Mouse (Mus musculus): Measurements from ENCODE around the gene Tex30. TPM values are rescaled to one million over a fixed set of nuclear protein-coding genes. Genes with fewer than 3 reads are reported as not detected.

The Tex30 gene
- total and polyA plus RNA-seq, 3 experiments = 54.2 to 196 (median 89.6) TPM

- no peak overlapping the region; the same call in 1 of the 2 replicates for H3K4me2 ChIP-seq (ENCODE audit: insufficient read depth, low read depth, poor library complexity, severe bottlenecking)
- peaks cover 0 to 2% of the 10 kb centered on the region in 2 experiments for H3K36me3 ChIP-seq (replicated peaks in 1 of 2; ENCODE audit: control insufficient read depth in 1 of 2, insufficient read depth in 1 of 2, low read length in 1 of 2)
- peak overlapping the region; percentile 75 to 85 (median 81) for H3K4me3 ChIP-seq (replicated peaks in 1 of 3; ENCODE audit: low read depth in 2 of 3, low read length in 2 of 3, poor library complexity in 1 of 3)
- dilution Hi-C loops (cut with MboI; ENCODE audit: extremely low pct_ligation_motif_present, extremely low pct_unique_long_range_greater_than_20kb, low sequenced_read_pairs) (no loop called here), in situ Hi-C loops (cut with MboI; ENCODE audit: low pct_ligation_motif_present, low pct_unique_long_range_greater_than_20kb, low sequenced_read_pairs) (no loop called here)
- no peak overlapping the region for H3K27ac ChIP-seq (ENCODE audit: insufficient read depth, low read depth)
- TF ChIP-seq CHD1 (IDR thresholded peaks at IDR 0.05; ENCODE audit: low read depth, low read length) (peak; percentile 3; the same call in 1 of the 2 replicates), ZMIZ1 (IDR thresholded peaks at IDR 0.05; ENCODE audit: low read depth, low read length) (no peak), POLR2A (IDR thresholded peaks at IDR 0.05; ENCODE audit: low read depth, low read length) (no peak), MXI1 (IDR thresholded peaks at IDR 0.05; ENCODE audit: low read depth, low read length) (peak; percentile 15; the same call in 1 of the 2 replicates), CTCF (conservative IDR thresholded peaks at IDR 0.05 in 1 of 2, IDR thresholded peaks at IDR 0.05 in 1 of 2; ENCODE audit: low read depth in 2 of 2, low read length in 2 of 2) (peak in 1 of 2 experiments; percentile 34; a peak in 3 of 4 replicates)
- H3K9me3 ChIP-seq (replicated peaks; ENCODE audit: low read length) = no peaks in the 10 kb centered on the region
- DNase-seq (ENCODE audit: extremely low read depth) = peak; percentile 19
- H3K27me3 ChIP-seq (replicated peaks) = no peaks in the 10 kb centered on the region
- H3K9ac ChIP-seq (ENCODE audit: insufficient read depth, low read depth) = peak overlapping the region; percentile 93
- H3K4me1 ChIP-seq (ENCODE audit: control insufficient read depth in 1 of 2, insufficient read depth in 2 of 2) = peaks cover 0 to 11% of the 10 kb centered on the region in 2 experiments; a peak in 2 of 4 replicates
- H3K79me2 ChIP-seq (replicated peaks; ENCODE audit: control insufficient read depth, extremely low read depth, insufficient read depth, poor library complexity, severe bottlenecking) = peaks cover 2% of the 10 kb centered on the region; the same call in 1 of the 2 replicates
Measured at GRCm38 (mm10) chr1:44148706-44149105, 46.5 kb upstream of the Tex30 start.

DNA sequence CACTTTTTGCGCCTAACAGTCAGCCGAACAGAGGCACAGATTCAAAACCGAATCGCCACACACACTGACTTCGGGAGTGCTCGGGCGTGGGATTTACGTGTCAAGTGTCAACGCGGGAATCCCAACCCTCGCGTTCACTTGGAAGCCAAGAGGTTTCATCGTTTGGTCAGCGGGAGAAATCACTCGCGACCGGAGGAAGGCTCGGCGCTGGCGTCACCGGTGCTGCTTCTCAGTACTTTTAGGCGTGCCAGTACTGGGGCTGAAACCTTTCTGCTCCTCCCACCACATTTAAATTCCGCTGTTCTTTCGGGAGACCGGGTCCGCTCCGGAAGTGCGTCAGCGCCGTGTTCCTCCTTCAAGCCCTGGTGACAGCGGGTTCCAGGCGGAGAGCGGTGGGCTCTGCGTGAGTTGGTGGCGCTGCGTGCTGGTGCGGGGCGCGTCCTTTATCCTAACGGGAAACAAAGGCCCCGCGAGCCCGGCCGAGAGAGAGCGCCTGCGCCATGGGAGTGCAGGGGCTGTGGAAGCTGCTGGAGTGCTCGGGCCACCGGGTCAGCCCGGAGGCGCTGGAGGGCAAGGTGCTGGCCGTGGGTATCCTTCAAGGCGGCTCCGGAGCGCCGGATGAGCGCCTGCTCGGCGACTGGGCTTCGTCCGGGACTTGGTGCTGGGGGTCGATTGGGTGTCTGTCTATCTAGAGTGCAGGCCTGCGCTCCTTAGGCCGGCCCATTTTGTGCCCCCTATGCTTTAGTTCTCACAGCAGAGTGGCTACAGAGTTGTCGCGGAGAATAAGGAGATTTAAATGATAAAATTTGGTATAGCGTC, 45.5 kb upstream of the Tex30 start, which contains the start of gene Ercc5:
Ercc5 (plus strand) TSS at position 182 of the 819 bp plus-strand sequence.
- no peaks in the 10 kb centered on the region for H3K27me3 ChIP-seq (replicated peaks)
- peaks cover 0 to 2% of the 10 kb centered on the region in 2 experiments for H3K36me3 ChIP-seq (replicated peaks in 1 of 2; ENCODE audit: control insufficient read depth in 1 of 2, insufficient read depth in 1 of 2, low read length in 1 of 2)
- DNase-seq (ENCODE audit: extremely low read depth) = peak; percentile 93
- dilution Hi-C loops (cut with MboI; ENCODE audit: extremely low pct_ligation_motif_present, extremely low pct_unique_long_range_greater_than_20kb, low sequenced_read_pairs) = no loop called here
- H3K4me1 ChIP-seq (ENCODE audit: control insufficient read depth in 1 of 2, insufficient read depth in 2 of 2) = peaks cover 0 to 11% of the 10 kb centered on the region in 2 experiments; a peak in 2 of 4 replicates
- peak within 1 kb of the TSS; percentile 4 for H3K27ac ChIP-seq (ENCODE audit: insufficient read depth, low read depth)
- no peaks in the 10 kb centered on the region for H3K9me3 ChIP-seq (replicated peaks; ENCODE audit: low read length)
- H3K9ac ChIP-seq (ENCODE audit: insufficient read depth, low read depth) = peak within 1 kb of the TSS; percentile 93
- peak within 1 kb of the TSS; percentile 81 for H3K4me2 ChIP-seq (ENCODE audit: insufficient read depth, low read depth, poor library complexity, severe bottlenecking)
- peak within 1 kb of the TSS; percentile 75 to 85 (median 81) for H3K4me3 ChIP-seq (replicated peaks in 1 of 3; ENCODE audit: low read depth in 2 of 3, low read length in 2 of 3, poor library complexity in 1 of 3)
- H3K79me2 ChIP-seq (replicated peaks; ENCODE audit: control insufficient read depth, extremely low read depth, insufficient read depth, poor library complexity, severe bottlenecking) = peaks cover 2% of the 10 kb centered on the region; the same call in 1 of the 2 replicates
- in situ Hi-C loops (cut with MboI; ENCODE audit: low pct_ligation_motif_present, low pct_unique_long_range_greater_than_20kb, low sequenced_read_pairs) = no loop called here
- TF ChIP-seq ZMIZ1 (IDR thresholded peaks at IDR 0.05; ENCODE audit: low read depth, low read length) (peak; percentile 93), MAX (IDR thresholded peaks at IDR 0.05; ENCODE audit: low read length) (peak; percentile 76), JUN (IDR thresholded peaks at IDR 0.05; ENCODE audit: insufficient read depth, low read depth, low read length) (no peak; the same call in 1 of the 2 replicates), NELFE (IDR thresholded peaks at IDR 0.05; ENCODE audit: low read depth, low read length) (peak; percentile 86; the same call in 1 of the 2 replicates), ELF1 (IDR thresholded peaks at IDR 0.05; ENCODE audit: low read depth, low read length) (peak; percentile 78), USF1 (IDR thresholded peaks at IDR 0.05; ENCODE audit: low read depth, low read length) (no peak), ZC3H11A (IDR thresholded peaks at IDR 0.05; ENCODE audit: low read depth, low read length) (no peak), MEF2A (IDR thresholded peaks at IDR 0.05; ENCODE audit: borderline replicate concordance, low read depth, low read length) (peak; percentile 65; the same call in 1 of the 2 replicates), SIN3A (IDR thresholded peaks at IDR 0.05; ENCODE audit: low read length) (peak; percentile 67), ETS1 (conservative IDR thresholded peaks at IDR 0.05; ENCODE audit: low read depth, low read length) (peak; percentile 42), MYC (IDR thresholded peaks at IDR 0.05; ENCODE audit: low read depth, low read length) (peak; percentile 44; the same call in 1 of the 2 replicates), UBTF (IDR thresholded peaks at IDR 0.05; ENCODE audit: low read depth, low read length) (0 out of 2 replicates have a peak, but pooled peaks have one; percentile 50), SMC3 (IDR thresholded peaks at IDR 0.05; ENCODE audit: low read depth, low read length) (no peak), KAT2A (IDR thresholded peaks at IDR 0.05; ENCODE audit: insufficient replicate concordance, low read length) (0 out of 2 replicates have a peak, but pooled peaks have one; percentile 37), CTCF (conservative IDR thresholded peaks at IDR 0.05 in 1 of 2, IDR thresholded peaks at IDR 0.05 in 1 of 2; ENCODE audit: low read depth in 2 of 2, low read length in 2 of 2) (no peak), POLR2AphosphoS2 (IDR thresholded peaks at IDR 0.05; ENCODE audit: low read depth, low read length) (peak; percentile 78; the same call in 1 of the 2 replicates), CHD1 (IDR thresholded peaks at IDR 0.05; ENCODE audit: low read depth, low read length) (no peak), ZNF384 (IDR thresholded peaks at IDR 0.05; ENCODE audit: low read depth, low read length) (no peak), RCOR1 (conservative IDR thresholded peaks at IDR 0.05; ENCODE audit: low read depth, low read length) (no peak), PAX5 (IDR thresholded peaks at IDR 0.05; ENCODE audit: low read length) (no peak), JUND (conservative IDR thresholded peaks at IDR 0.05; ENCODE audit: low read depth, low read length) (no peak), BHLHE40 (IDR thresholded peaks at IDR 0.05; ENCODE audit: low read depth, low read length) (peak; percentile 72), NRF1 (IDR thresholded peaks at IDR 0.05; ENCODE audit: low read depth, low read length) (no peak), POLR2A (IDR thresholded peaks at IDR 0.05; ENCODE audit: low read depth, low read length) (peak; percentile 91), CHD2 (IDR thresholded peaks at IDR 0.05; ENCODE audit: low read length) (peak; percentile 76), RAD21 (IDR thresholded peaks at IDR 0.05; ENCODE audit: low read depth, low read length) (no peak), USF2 (conservative IDR thresholded peaks at IDR 0.05; ENCODE audit: low read depth, low read length) (no peak), ZKSCAN1 (IDR thresholded peaks at IDR 0.05; ENCODE audit: borderline replicate concordance, low read depth, low read length) (no peak), MXI1 (IDR thresholded peaks at IDR 0.05; ENCODE audit: low read depth, low read length) (peak; percentile 37; the same call in 1 of the 2 replicates)
